Mouse (Mus musculus): ENCODE measurements around the gene Htra1. TPM values are rescaled to one million over a fixed set of nuclear protein-coding genes. Genes with fewer than 3 reads are reported as not detected.

The Htra1 gene
- polyA plus RNA-seq, 1 experiment from 2014 or later: 7.9 TPM

GRCm38 (mm10) chr7:130903505-130904074, 32.3 kb upstream of the Htra1 start:
- WGBS: 90% methylated on average over 16 of the region's 16 CpGs
- H3K4me3 ChIP-seq: no peak overlapping the region
- H3K9ac ChIP-seq: no peak overlapping the region
- H3K9me3 ChIP-seq: no peaks in the 10 kb centered on the region
- no peaks in the 10 kb centered on the region for H3K4me1 ChIP-seq
- H3K27ac ChIP-seq: no peak overlapping the region
- H3K27me3 ChIP-seq (replicated peaks): no peaks in the 10 kb centered on the region
- H3K36me3 ChIP-seq: peaks cover 27% of the 10 kb centered on the region; the same call in 1 of the 2 replicates
- no peak for ATAC-seq (ENCODE audit: low FRiP score, low read depth)
- no peak overlapping the region for H3K4me2 ChIP-seq (replicated peaks)

- ATAC-seq (ENCODE audit: low FRiP score, low read depth): no peak
- 94% methylated on average over 13 of the region's 13 CpGs for WGBS
- no peaks in the 10 kb centered on the region for H3K9me3 ChIP-seq
- H3K36me3 ChIP-seq: peaks cover 34% of the 10 kb centered on the region
- H3K27me3 ChIP-seq (replicated peaks): no peaks in the 10 kb centered on the region
- no peak overlapping the region for H3K27ac ChIP-seq
- H3K9ac ChIP-seq: no peak overlapping the region
- no peak overlapping the region for H3K4me2 ChIP-seq (replicated peaks)
- no peaks in the 10 kb centered on the region for H3K4me1 ChIP-seq
- H3K4me3 ChIP-seq: no peak overlapping the region
Observed at GRCm38 (mm10) chr7:130904571-130905365, 31.1 kb upstream of the Htra1 start.

GRCm38 (mm10) chr7:130910841-130911240, 25.1 kb upstream of the Htra1 start:
- no peak overlapping the region for H3K4me2 ChIP-seq (replicated peaks)
- H3K4me3 ChIP-seq: no peak overlapping the region
- H3K4me1 ChIP-seq: no peaks in the 10 kb centered on the region
- WGBS: 95% methylated on average over 14 of the region's 14 CpGs
- peaks cover 36% of the 10 kb centered on the region for H3K36me3 ChIP-seq
- H3K27ac ChIP-seq: no peak overlapping the region
- H3K27me3 ChIP-seq (replicated peaks): no peaks in the 10 kb centered on the region
- no peaks in the 10 kb centered on the region for H3K9me3 ChIP-seq
- no peak for ATAC-seq (ENCODE audit: low FRiP score, low read depth)
- no peak overlapping the region for H3K9ac ChIP-seq

- 63% methylated on average over 5 of the region's 5 CpGs for WGBS
- Histone ChIP-seq H3K27me3 (replicated peaks) (no peaks in the 10 kb centered on the region), H3K9me3 (no peaks in the 10 kb centered on the region), H3K4me3 (no peak overlapping the region), H3K27ac (no peak overlapping the region), H3K9ac (no peak overlapping the region), H3K36me3 (peaks cover 22% of the 10 kb centered on the region), H3K4me1 (no peaks in the 10 kb centered on the region), H3K4me2 (replicated peaks) (no peak overlapping the region)
- no peak for ATAC-seq (ENCODE audit: low FRiP score, low read depth)
Observed at GRCm38 (mm10) chr7:130914693-130915363, 21.1 kb upstream of the Htra1 start.

GRCm38 (mm10) chr7:130918260-130918659, 17.7 kb upstream of the Htra1 start:
- no peak overlapping the region for H3K9ac ChIP-seq
- no peak overlapping the region for H3K4me3 ChIP-seq
- peaks cover 3% of the 10 kb centered on the region; the same call in 1 of the 2 replicates for H3K36me3 ChIP-seq
- H3K4me2 ChIP-seq (replicated peaks): no peak overlapping the region
- H3K27ac ChIP-seq: no peak overlapping the region
- H3K27me3 ChIP-seq (replicated peaks): no peaks in the 10 kb centered on the region
- ATAC-seq (ENCODE audit: low FRiP score, low read depth): no peak
- H3K9me3 ChIP-seq: no peaks in the 10 kb centered on the region
- 74% methylated on average over 2 of the region's 2 CpGs for WGBS
- H3K4me1 ChIP-seq: no peaks in the 10 kb centered on the region

- no peak overlapping the region for H3K4me3 ChIP-seq
- H3K36me3 ChIP-seq: no peaks in the 10 kb centered on the region
- WGBS: 71% methylated on average over 13 of the region's 13 CpGs
- H3K4me1 ChIP-seq: no peaks in the 10 kb centered on the region
- no peaks in the 10 kb centered on the region for H3K27me3 ChIP-seq (replicated peaks)
- H3K9ac ChIP-seq: no peak overlapping the region
- no peak overlapping the region for H3K4me2 ChIP-seq (replicated peaks)
- no peaks in the 10 kb centered on the region for H3K9me3 ChIP-seq
- no peak for ATAC-seq (ENCODE audit: low FRiP score, low read depth)
- H3K27ac ChIP-seq: no peak overlapping the region
Observed at GRCm38 (mm10) chr7:130922981-130923731, 12.8 kb upstream of the Htra1 start.

GRCm38 (mm10) chr7:130930401-130930800, 5.5 kb upstream of the Htra1 start:
- Histone ChIP-seq H3K9ac (no peak overlapping the region), H3K36me3 (no peaks in the 10 kb centered on the region), H3K4me1 (peaks cover 1% of the 10 kb centered on the region; the same call in 1 of the 2 replicates), H3K4me3 (no peak overlapping the region), H3K27me3 (replicated peaks) (peaks cover 28% of the 10 kb centered on the region), H3K9me3 (no peaks in the 10 kb centered on the region), H3K27ac (no peak overlapping the region), H3K4me2 (replicated peaks) (no peak overlapping the region)
- ATAC-seq (ENCODE audit: low FRiP score, low read depth): no peak
- WGBS: 68% methylated on average over 3 of the region's 3 CpGs

GRCm38 (mm10) chr7:130932921-130933320, 3.0 kb upstream of the Htra1 start:
- H3K36me3 ChIP-seq: no peaks in the 10 kb centered on the region
- H3K9me3 ChIP-seq: no peaks in the 10 kb centered on the region
- no peak overlapping the region for H3K9ac ChIP-seq
- peaks cover 53% of the 10 kb centered on the region for H3K27me3 ChIP-seq (replicated peaks)
- H3K4me2 ChIP-seq (replicated peaks): no peak overlapping the region
- no peak overlapping the region for H3K27ac ChIP-seq
- H3K4me1 ChIP-seq: peaks cover 16% of the 10 kb centered on the region
- WGBS: 89% methylated on average over 9 of the region's 9 CpGs
- no peak overlapping the region for H3K4me3 ChIP-seq
- no peak for ATAC-seq (ENCODE audit: low FRiP score, low read depth)

GRCm38 (mm10) chr7:130934654-130935053, 1.3 kb upstream of the Htra1 start:
- no peak for ATAC-seq (ENCODE audit: low FRiP score, low read depth)
- Histone ChIP-seq H3K4me1 (peaks cover 16% of the 10 kb centered on the region), H3K27me3 (replicated peaks) (peaks cover 64% of the 10 kb centered on the region)

GRCm38 (mm10) chr7:130935421-130935792, 504 bp upstream of the Htra1 start:
- ATAC-seq (ENCODE audit: low FRiP score, low read depth): no peak
- 13% methylated on average over 16 of the region's 16 CpGs for WGBS
- no peaks in the 10 kb centered on the region for H3K9me3 ChIP-seq

More at GRCm38 (mm10) chr7:130934654-130935053, 1.3 kb upstream of the Htra1 start:
- H3K36me3 ChIP-seq: no peaks in the 10 kb centered on the region
- H3K9ac ChIP-seq: no peak overlapping the region
- no peak overlapping the region for H3K27ac ChIP-seq
- H3K4me2 ChIP-seq (replicated peaks): no peak overlapping the region
- H3K4me3 ChIP-seq: no peak overlapping the region
- H3K9me3 ChIP-seq: no peaks in the 10 kb centered on the region
- 89% methylated on average over 4 of the region's 4 CpGs for WGBS

GRCm38 (mm10) chr7:130936472-130936951, 601 bp downstream of the Htra1 start:
- H3K4me1 ChIP-seq: peaks cover 16% of the 10 kb centered on the region
- no peak overlapping the region for H3K27ac ChIP-seq
- peak; percentile 48; the same call in 1 of the 2 replicates for ATAC-seq (ENCODE audit: low FRiP score, low read depth)
- peaks cover 67% of the 10 kb centered on the region for H3K27me3 ChIP-seq (replicated peaks)
- WGBS: under 1% methylated on average over 49 of the region's 49 CpGs
- H3K4me2 ChIP-seq (replicated peaks): peak overlapping the region; percentile 79
- no peaks in the 10 kb centered on the region for H3K9me3 ChIP-seq
- H3K36me3 ChIP-seq: no peaks in the 10 kb centered on the region
- peak overlapping the region; percentile 44 for H3K4me3 ChIP-seq
- peak overlapping the region; percentile 54 for H3K9ac ChIP-seq

More at GRCm38 (mm10) chr7:130935421-130935792, 504 bp upstream of the Htra1 start:
- Histone ChIP-seq H3K27ac (no peak overlapping the region), H3K9ac (no peak overlapping the region), H3K4me1 (peaks cover 16% of the 10 kb centered on the region), H3K4me2 (replicated peaks) (peak overlapping the region; percentile 79), H3K27me3 (replicated peaks) (peaks cover 67% of the 10 kb centered on the region), H3K4me3 (peak overlapping the region; percentile 44), H3K36me3 (no peaks in the 10 kb centered on the region)
